Mouse (Mus musculus) kidney, postnatal 0 days (tissue): ENCODE measurements at regions not wholly inside any gene's neighbourhood (a gene's known extent, or its start where the extent isn't known, plus 50 kb on each side); places are given as distances from the start of the nearest gene placed in this dataset.
A peak's percentile ranks its signal among the peaks of the same experiment; 100 is the strongest.

Source experiments
- ATAC-seq: fragments of 200-750 bp; cut with Nextera tagmentation; replicated peaks from 2 replicates; pipeline ENCODE4 v1.8.0; 2017; ENCODE audit warnings: low read depth, moderate number of reproducible peaks, moderate TSS enrichment, moderate library complexity; ENCODE audit not compliant: low FRiP score
- DNase-seq: peaks from one replicate; pipeline ENCODE4 v3.0.0-alpha.2; 2016; ENCODE audit warnings: low spot score
- H3K27ac ChIP-seq: fragments of 300-500 bp; sonication (generic); 2 replicates; pipeline ENCODE4 v1.5.1; 2014; ENCODE audit warnings: mild to moderate bottlenecking
- H3K27me3 ChIP-seq: fragments of 300-500 bp; sonication (generic); 2 replicates; pipeline ENCODE4 v1.6.1; 2014; ENCODE audit warnings: low read length, mixed read lengths; ENCODE audit not compliant: insufficient read depth
- H3K36me3 ChIP-seq: fragments of 300-500 bp; sonication (generic); 2 replicates; pipeline ENCODE4 v1.6.1; 2014; ENCODE audit warnings: low read length, mixed read lengths; ENCODE audit not compliant: insufficient read depth
- H3K4me1 ChIP-seq: fragments of 300-500 bp; sonication (generic); replicated peaks from 2 replicates; pipeline ENCODE4 v1.6.1; 2014; ENCODE audit warnings: antibody characterized with exemption, low read length, mixed read lengths; ENCODE audit not compliant: insufficient read depth
- H3K4me2 ChIP-seq: fragments of 300-500 bp; sonication (generic); 2 replicates; pipeline ENCODE4 v1.6.1; 2014; ENCODE audit warnings: mild to moderate bottlenecking, low read length, moderate library complexity, mixed read lengths
- H3K4me3 ChIP-seq: fragments of 300-500 bp; sonication (generic); replicated peaks from 2 replicates; pipeline ENCODE4 v1.5.1; 2014; ENCODE audit warnings: low read depth, low read length
- H3K9ac ChIP-seq: fragments of 300-500 bp; sonication (generic); 2 replicates; pipeline ENCODE4 v1.6.1; 2014; ENCODE audit warnings: low read depth, low read length
- H3K9me3 ChIP-seq: fragments of 300-500 bp; sonication (generic); replicated peaks from 2 replicates; pipeline ENCODE4 v1.6.1; 2016; ENCODE audit warnings: low read length, inconsistent platforms, mixed read lengths
- CTCF ChIP-seq: IDR thresholded peaks from 2 replicates; pipeline ENCODE4 v1.5.1; 2016; ENCODE audit warnings: antibody characterized with exemption, low read depth, mild to moderate bottlenecking, moderate library complexity
- WGBS: fragments of 180-500 bp; shearing (Covaris S2); extraction: QIAGEN DNeasy Blood & Tissue Kit; methylation state at CpG from one replicate; pipeline ENCODE4 v1.1.7; 2014; 5-methylcytosine and 5-hydroxymethylcytosine counted together

GRCm38 (mm10) chr13:111860931-111861330, 52.1 kb upstream of the Map3k1 start:
- no peaks in the 10 kb centered on the region for H3K27me3 ChIP-seq
- ATAC-seq (no peak), DNase-seq (no peak)
- H3K36me3 ChIP-seq, result no peaks in the 10 kb centered on the region
- no peak overlapping the region for H3K4me2 ChIP-seq
- no peak for TF ChIP-seq CTCF
- WGBS, result 91% methylated on average over 3 of the region's 3 CpGs
- no peaks in the 10 kb centered on the region for H3K4me1 ChIP-seq
- no peaks in the 10 kb centered on the region for H3K9me3 ChIP-seq
- H3K27ac ChIP-seq, result no peak overlapping the region
- H3K4me3 ChIP-seq, result no peak overlapping the region
- no peak overlapping the region for H3K9ac ChIP-seq

GRCm38 (mm10) chr13:111862316-111862715, 53.5 kb upstream of the Map3k1 start:
- Histone ChIP-seq H3K9me3 (no peaks in the 10 kb centered on the region), H3K27ac (no peak overlapping the region), H3K36me3 (no peaks in the 10 kb centered on the region), H3K27me3 (no peaks in the 10 kb centered on the region), H3K9ac (no peak overlapping the region), H3K4me3 (no peak overlapping the region), H3K4me1 (no peaks in the 10 kb centered on the region), H3K4me2 (no peak overlapping the region)
- 51% methylated on average over 8 of the region's 8 CpGs for WGBS
- DNase-seq (no peak), ATAC-seq (no peak)
- TF ChIP-seq CTCF, result no peak

GRCm38 (mm10) chr13:111865956-111866355, 57.2 kb upstream of the Map3k1 start:
- H3K36me3 ChIP-seq, result no peaks in the 10 kb centered on the region
- 97% methylated on average over 7 of the region's 7 CpGs for WGBS
- H3K27me3 ChIP-seq, result no peaks in the 10 kb centered on the region
- H3K27ac ChIP-seq, result no peak overlapping the region
- TF ChIP-seq CTCF, result no peak
- H3K4me3 ChIP-seq, result no peak overlapping the region
- ATAC-seq, result no peak
- no peaks in the 10 kb centered on the region for H3K9me3 ChIP-seq
- H3K4me1 ChIP-seq, result no peaks in the 10 kb centered on the region; the same call in 1 of the 2 replicates
- DNase-seq, result no peak
- H3K9ac ChIP-seq, result no peak overlapping the region
- H3K4me2 ChIP-seq, result no peak overlapping the region

- Histone ChIP-seq H3K4me2 (no peak overlapping the region; the same call in 1 of the 2 replicates), H3K27me3 (no peaks in the 10 kb centered on the region), H3K36me3 (no peaks in the 10 kb centered on the region), H3K9me3 (no peaks in the 10 kb centered on the region), H3K9ac (no peak overlapping the region), H3K4me1 (no peaks in the 10 kb centered on the region; the same call in 1 of the 2 replicates), H3K4me3 (no peak overlapping the region), H3K27ac (no peak overlapping the region)
- 91% methylated on average over 2 of the region's 2 CpGs for WGBS
- no peak for TF ChIP-seq CTCF
- no peak for ATAC-seq
- no peak for DNase-seq
Measured at GRCm38 (mm10) chr13:111867261-111867660, 58.5 kb upstream of the Map3k1 start.

- Histone ChIP-seq H3K4me2 (peak overlapping the region; percentile 60), H3K27me3 (no peaks in the 10 kb centered on the region), H3K9ac (peak overlapping the region; percentile 49; the same call in 1 of the 2 replicates), H3K4me1 (no peaks in the 10 kb centered on the region; the same call in 1 of the 2 replicates), H3K27ac (peak overlapping the region; percentile 92), H3K36me3 (no peaks in the 10 kb centered on the region), H3K4me3 (peak overlapping the region; percentile 22; the same call in 1 of the 2 replicates), H3K9me3 (no peaks in the 10 kb centered on the region)
- no peak for TF ChIP-seq CTCF
- DNase-seq (peak; percentile 87), ATAC-seq (peak; percentile 59; the same call in 1 of the 2 replicates)
- 9% methylated on average over 31 of the region's 31 CpGs for WGBS
Measured at GRCm38 (mm10) chr13:111867763-111868725, 59.3 kb upstream of the Map3k1 start.

- Histone ChIP-seq H3K4me2 (no peak overlapping the region), H3K27me3 (no peaks in the 10 kb centered on the region), H3K36me3 (no peaks in the 10 kb centered on the region), H3K27ac (no peak overlapping the region), H3K9me3 (no peaks in the 10 kb centered on the region), H3K4me1 (no peaks in the 10 kb centered on the region; the same call in 1 of the 2 replicates), H3K4me3 (no peak overlapping the region), H3K9ac (no peak overlapping the region)
- WGBS, result 51% methylated on average over 3 of the region's 3 CpGs
- no peak for ATAC-seq
- no peak for DNase-seq
- TF ChIP-seq CTCF, result no peak
Measured at GRCm38 (mm10) chr13:111868947-111869346, 60.2 kb upstream of the Map3k1 start.
